Mouse (Mus musculus) liver, embryonic 14.5 days (tissue): ENCODE measurements around the gene Ap5b1.

Experiments used
- CTCF ChIP-seq: IDR thresholded peaks from 2 replicates; pipeline ENCODE4 v1.5.1; 2016; ENCODE audit warnings: antibody characterized with exemption, low read depth, control low read depth
- EP300 ChIP-seq: IDR thresholded peaks from 2 replicates; pipeline ENCODE4 v1.6.1; 2016; ENCODE audit warnings: antibody characterized with exemption, low read depth

- TF ChIP-seq EP300 (no peak), CTCF (no peak)
These were observed 6.5 kb upstream of the Ap5b1 start for GRCm38 (mm10) chr19:5561252-5561790.
